Mouse (Mus musculus): ENCODE data around the gene Mfsd7a.
"Not testable (repeated sequence)": the region's sequence is repeated elsewhere in the genome, so short reads cannot be mapped to it uniquely, and the experiment has no call there.

Mfsd7a gene

GRCm38 (mm10) chr5:108448785-108449668 is at the start of gene Mfsd7a:
Gene Mfsd7a (minus strand): TSS chr5:108448891.
- peak; percentile 67 for DNase-seq (ENCODE audit: low read depth, low spot score)

GRCm38 (mm10) chr5:108486148-108486547 is 37.5 kb upstream of the Mfsd7a start:
- not testable (repeated sequence) for DNase-seq (ENCODE audit: low read depth, low spot score)

- DNase-seq (ENCODE audit: low read depth, low spot score): peak; percentile 17
These were observed 36.5 kb upstream of the Mfsd7a start for GRCm38 (mm10) chr5:108485239-108485638.

GRCm38 (mm10) chr5:108483006-108483405 is 34.3 kb upstream of the Mfsd7a start:
- no peak for DNase-seq (ENCODE audit: low read depth, low spot score)

- DNase-seq (ENCODE audit: low read depth, low spot score): no peak
These were observed 27.3 kb upstream of the Mfsd7a start for GRCm38 (mm10) chr5:108475977-108476376.

- DNase-seq (ENCODE audit: low read depth, low spot score): no peak
These were observed 25.0 kb upstream of the Mfsd7a start for GRCm38 (mm10) chr5:108473737-108474136.

GRCm38 (mm10) chr5:108469617-108470016 is 20.9 kb upstream of the Mfsd7a start:
- DNase-seq (ENCODE audit: low read depth, low spot score): no peak

GRCm38 (mm10) chr5:108466647-108467046 is 18.0 kb upstream of the Mfsd7a start:
- DNase-seq (ENCODE audit: low read depth, low spot score): no peak

- no peak for DNase-seq (ENCODE audit: low read depth, low spot score)
These were observed 16.6 kb upstream of the Mfsd7a start for GRCm38 (mm10) chr5:108465131-108465891.

GRCm38 (mm10) chr5:108462446-108462845 is 13.8 kb upstream of the Mfsd7a start:
- DNase-seq (ENCODE audit: low read depth, low spot score): no peak

GRCm38 (mm10) chr5:108461082-108462065 is 12.7 kb upstream of the Mfsd7a start, which contains the start of gene Pcgf3:
Gene Pcgf3 (plus strand): TSS chr5:108461232.
- DNase-seq (ENCODE audit: low read depth, low spot score): peak; percentile 96

- no peak for DNase-seq (ENCODE audit: low read depth, low spot score)
These were observed 11.8 kb upstream of the Mfsd7a start for GRCm38 (mm10) chr5:108460461-108460860.

GRCm38 (mm10) chr5:108458706-108459105 is 10.0 kb upstream of the Mfsd7a start:
- no peak for DNase-seq (ENCODE audit: low read depth, low spot score)

- no peak for DNase-seq (ENCODE audit: low read depth, low spot score)
These were observed 5.4 kb upstream of the Mfsd7a start for GRCm38 (mm10) chr5:108454094-108454493.

GRCm38 (mm10) chr5:108452422-108452821 is 3.7 kb upstream of the Mfsd7a start:
- no peak for DNase-seq (ENCODE audit: low read depth, low spot score)

- no peak for DNase-seq (ENCODE audit: low read depth, low spot score)
These were observed 2.9 kb upstream of the Mfsd7a start for GRCm38 (mm10) chr5:108451611-108452010.

GRCm38 (mm10) chr5:108450837-108451540 is 2.3 kb upstream of the Mfsd7a start:
- DNase-seq (ENCODE audit: low read depth, low spot score): no peak

- no peak for DNase-seq (ENCODE audit: low read depth, low spot score)
These were observed 834 bp downstream of the Mfsd7a start for GRCm38 (mm10) chr5:108447857-108448256.

GRCm38 (mm10) chr5:108446973-108447372 is 1.7 kb downstream of the Mfsd7a start:
- DNase-seq (ENCODE audit: low read depth, low spot score): no peak

- DNase-seq (ENCODE audit: low read depth, low spot score): no peak
These were observed 12.6 kb downstream of the Mfsd7a start for GRCm38 (mm10) chr5:108436101-108436500.

Data from mesoderm, embryonic 11.5 days (tissue).